Mouse (Mus musculus) heart, embryonic 13.5 days (tissue): ENCODE results near the gene Gcdh. TPM values are rescaled to one million over a fixed set of nuclear protein-coding genes. Genes with fewer than 3 reads are reported as not detected.

Experiments used
- ATAC-seq: fragments of 200-750 bp; cut with Nextera tagmentation; 2 replicates; pipeline ENCODE4 v1.8.0; 2017; ENCODE audit warnings: moderate TSS enrichment; ENCODE audit not compliant: insufficient number of reproducible peaks, low FRiP score, low TSS enrichment; ENCODE audit errors: extremely low read depth
- H3K27ac ChIP-seq: fragments of 300-500 bp; sonication (generic); replicated peaks from 2 replicates; pipeline ENCODE4 v1.5.1; 2015; ENCODE audit warnings: moderate library complexity, mild to moderate bottlenecking, inconsistent platforms
- H3K27me3 ChIP-seq: fragments of 300-500 bp; sonication (generic); replicated peaks from 2 replicates; pipeline ENCODE4 v1.6.1; 2015; ENCODE audit warnings: mild to moderate bottlenecking, inconsistent platforms
- H3K36me3 ChIP-seq: fragments of 300-500 bp; sonication (generic); 2 replicates; pipeline ENCODE4 v1.6.1; 2015; ENCODE audit warnings: mild to moderate bottlenecking, inconsistent platforms
- H3K4me1 ChIP-seq: fragments of 300-500 bp; sonication (generic); 2 replicates; pipeline ENCODE4 v1.6.1; 2015; ENCODE audit warnings: inconsistent platforms
- H3K4me2 ChIP-seq: fragments of 300-500 bp; sonication (generic); 2 replicates; pipeline ENCODE4 v1.6.1; 2015; ENCODE audit warnings: inconsistent platforms, mild to moderate bottlenecking, moderate library complexity
- H3K4me3 ChIP-seq: fragments of 300-500 bp; sonication (generic); 2 replicates; pipeline ENCODE4 v1.5.1; 2015; ENCODE audit warnings: moderate library complexity, mild to moderate bottlenecking, inconsistent platforms
- H3K9ac ChIP-seq: fragments of 300-500 bp; sonication (generic); 2 replicates; pipeline ENCODE4 v1.6.1; 2015; ENCODE audit warnings: inconsistent platforms, mild to moderate bottlenecking, moderate library complexity
- H3K9me3 ChIP-seq: fragments of 300-500 bp; sonication (generic); 2 replicates; pipeline ENCODE4 v1.6.1; 2016; ENCODE audit warnings: inconsistent platforms
- WGBS: fragments of 180-500 bp; shearing (Covaris S2); methylation state at CpG from one replicate; pipeline ENCODE4 v1.1.7; 2015; ENCODE audit warnings: mixed read lengths; 5-methylcytosine and 5-hydroxymethylcytosine counted together
- microRNA-seq: library from miRNA; unstranded; fragments of <30 nt; microRNA quantifications from one replicate; pipeline ENCODE4, GENCODE M21; 2016
- polyA plus RNA-seq: library from polyadenylated mRNA; unstranded; fragments of >200 nt; fragmentation: Nextera tagmentation; extraction: Ambion mirVana; gene quantifications from 2 replicates; pipeline ENCODE4 v1.2.1, GENCODE M21; 2015

Gcdh gene
- polyA plus RNA-seq, 1 experiment from 2014 or later, result 31.0 TPM

DNA sequence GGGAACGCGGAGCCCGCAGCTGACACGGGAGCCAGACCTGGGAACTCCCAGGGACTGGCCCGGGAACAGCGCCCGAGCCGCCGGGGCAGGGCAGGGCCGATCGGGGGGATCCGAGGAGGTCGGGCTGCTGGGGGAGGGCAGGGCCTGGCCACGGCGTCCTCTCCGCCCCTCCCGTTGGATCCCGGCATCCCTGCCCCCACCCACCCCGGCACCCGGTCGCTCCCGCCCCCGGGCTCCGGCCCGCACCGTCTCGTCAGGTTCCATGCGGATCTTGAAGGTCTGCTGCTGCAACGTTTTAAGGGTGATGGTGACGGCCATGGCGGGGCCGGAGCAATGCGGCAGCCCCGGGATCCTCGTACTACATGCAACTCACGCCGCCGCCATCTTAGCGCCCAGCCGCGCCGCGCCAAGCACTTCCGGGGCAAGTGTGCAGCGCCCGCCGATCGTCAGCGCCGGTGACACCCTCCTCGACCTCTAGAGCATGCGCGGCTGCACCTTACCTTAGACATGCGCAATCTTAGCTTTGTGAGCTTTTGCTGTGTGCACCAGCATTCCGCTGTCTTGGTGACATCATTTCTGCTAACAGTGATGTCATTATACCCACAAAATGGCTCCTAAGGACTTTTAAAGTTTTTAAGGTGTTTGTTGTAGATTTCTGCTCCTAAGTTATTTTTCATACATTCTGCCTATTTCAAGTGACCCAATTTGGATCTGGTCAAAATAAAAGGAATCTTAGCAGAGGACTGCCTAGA is 53.3 kb downstream of the Gcdh start, which contains the start of gene Rad23a:
TSS of gene Rad23a (minus strand) at position 418 of the 752 bp plus-strand sequence.
- H3K36me3 ChIP-seq, result peaks cover 83% of the 10 kb centered on the region
- peak within 1 kb of the TSS; percentile 79 for H3K4me2 ChIP-seq
- H3K4me3 ChIP-seq, result peak within 1 kb of the TSS; percentile 87
- peak; percentile 85 for ATAC-seq
- peak within 1 kb of the TSS; percentile 96 for H3K9ac ChIP-seq
- no peaks in the 10 kb centered on the region for H3K27me3 ChIP-seq
- H3K9me3 ChIP-seq, result no peaks in the 10 kb centered on the region
- H3K4me1 ChIP-seq, result peaks cover 67% of the 10 kb centered on the region
- peak within 1 kb of the TSS; percentile 92 for H3K27ac ChIP-seq
- WGBS, result under 1% methylated on average over 55 of the region's 55 CpGs

GRCm38 (mm10) chr8:84839875-84840247 is 53.9 kb downstream of the Gcdh start:
- WGBS, result 1% methylated on average over 7 of the region's 7 CpGs
- no peak for ATAC-seq
- H3K9me3 ChIP-seq, result no peaks in the 10 kb centered on the region

DNA sequence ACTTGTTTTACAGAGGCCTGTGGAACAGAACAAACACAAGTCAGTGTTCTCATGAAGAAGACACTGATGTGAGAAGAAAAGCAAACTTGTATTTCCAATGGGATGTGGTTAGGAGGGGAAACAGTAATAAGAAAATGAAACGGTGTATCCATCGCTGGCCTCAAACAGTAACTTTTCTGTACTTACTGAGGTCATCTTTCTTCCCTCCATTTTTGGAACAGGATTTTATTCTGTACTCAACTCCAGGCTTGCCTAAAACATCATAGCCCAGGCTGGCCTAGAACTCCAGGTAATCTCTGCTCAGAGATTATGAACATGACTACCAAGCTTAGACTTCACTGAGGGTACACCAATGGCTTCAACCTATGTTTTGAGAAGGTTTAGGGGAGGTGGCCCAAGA is 54.3 kb downstream of the Gcdh start:
- peak overlapping the region; percentile 79 for H3K4me2 ChIP-seq
- 84% methylated on average over 2 of the region's 2 CpGs for WGBS

More at GRCm38 (mm10) chr8:84839875-84840247, 53.9 kb downstream of the Gcdh start:
- Histone ChIP-seq H3K9ac (peak overlapping the region; percentile 96), H3K4me1 (peaks cover 66% of the 10 kb centered on the region), H3K36me3 (peaks cover 83% of the 10 kb centered on the region), H3K27me3 (no peaks in the 10 kb centered on the region), H3K4me2 (peak overlapping the region; percentile 79), H3K4me3 (peak overlapping the region; percentile 87), H3K27ac (peak overlapping the region; percentile 92)

DNA sequence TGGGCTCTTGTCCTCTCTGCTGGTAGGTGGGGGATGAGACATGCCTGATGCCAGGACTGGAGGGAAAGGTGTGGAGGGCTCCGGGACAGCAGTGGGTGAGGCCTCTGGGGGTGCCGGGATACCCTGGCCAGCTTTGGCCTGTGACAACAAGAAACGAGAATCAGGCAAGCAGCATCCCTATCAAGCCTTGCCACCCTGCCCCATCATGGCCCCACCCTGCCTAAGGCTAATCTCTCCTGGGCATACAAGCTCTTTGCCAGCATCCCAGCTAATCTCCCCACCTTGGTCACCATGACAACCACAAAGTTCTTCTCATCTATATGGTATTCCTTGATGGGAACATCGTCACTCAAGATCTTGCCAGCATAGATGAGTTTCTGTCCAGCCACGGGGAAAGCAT is 55.2 kb downstream of the Gcdh start:
- Histone ChIP-seq H3K4me2 (peak overlapping the region; percentile 79; the same call in 1 of the 2 replicates), H3K27ac (no peak overlapping the region), H3K4me1 (peaks cover 66% of the 10 kb centered on the region), H3K36me3 (peaks cover 83% of the 10 kb centered on the region), H3K4me3 (peak overlapping the region; percentile 87; the same call in 1 of the 2 replicates), H3K9ac (no peak overlapping the region), H3K9me3 (no peaks in the 10 kb centered on the region), H3K27me3 (no peaks in the 10 kb centered on the region)
- 75% methylated on average over 5 of the region's 5 CpGs for WGBS
- ATAC-seq, result no peak

More for the DNA sequence above, 54.3 kb downstream of the Gcdh start:
- Histone ChIP-seq H3K9me3 (no peaks in the 10 kb centered on the region), H3K27me3 (no peaks in the 10 kb centered on the region), H3K9ac (peak overlapping the region; percentile 96), H3K36me3 (peaks cover 83% of the 10 kb centered on the region), H3K4me3 (peak overlapping the region; percentile 87), H3K27ac (peak overlapping the region; percentile 92; the same call in 1 of the 2 replicates), H3K4me1 (peaks cover 66% of the 10 kb centered on the region)
- ATAC-seq, result no peak

- H3K36me3 ChIP-seq, result peaks cover 79% of the 10 kb centered on the region
- no peak overlapping the region for H3K27ac ChIP-seq
- H3K4me3 ChIP-seq, result peak overlapping the region; percentile 32
- no peaks in the 10 kb centered on the region for H3K9me3 ChIP-seq
- H3K9ac ChIP-seq, result peak overlapping the region; percentile 56; the same call in 1 of the 2 replicates
- peak overlapping the region; percentile 79 for H3K4me2 ChIP-seq
- peaks cover 67% of the 10 kb centered on the region for H3K4me1 ChIP-seq
- no peak for ATAC-seq
- H3K27me3 ChIP-seq, result no peaks in the 10 kb centered on the region
- WGBS, result 82% methylated on average over 15 of the region's 15 CpGs
Measured at GRCm38 (mm10) chr8:84837912-84838470, 55.7 kb downstream of the Gcdh start.

DNA sequence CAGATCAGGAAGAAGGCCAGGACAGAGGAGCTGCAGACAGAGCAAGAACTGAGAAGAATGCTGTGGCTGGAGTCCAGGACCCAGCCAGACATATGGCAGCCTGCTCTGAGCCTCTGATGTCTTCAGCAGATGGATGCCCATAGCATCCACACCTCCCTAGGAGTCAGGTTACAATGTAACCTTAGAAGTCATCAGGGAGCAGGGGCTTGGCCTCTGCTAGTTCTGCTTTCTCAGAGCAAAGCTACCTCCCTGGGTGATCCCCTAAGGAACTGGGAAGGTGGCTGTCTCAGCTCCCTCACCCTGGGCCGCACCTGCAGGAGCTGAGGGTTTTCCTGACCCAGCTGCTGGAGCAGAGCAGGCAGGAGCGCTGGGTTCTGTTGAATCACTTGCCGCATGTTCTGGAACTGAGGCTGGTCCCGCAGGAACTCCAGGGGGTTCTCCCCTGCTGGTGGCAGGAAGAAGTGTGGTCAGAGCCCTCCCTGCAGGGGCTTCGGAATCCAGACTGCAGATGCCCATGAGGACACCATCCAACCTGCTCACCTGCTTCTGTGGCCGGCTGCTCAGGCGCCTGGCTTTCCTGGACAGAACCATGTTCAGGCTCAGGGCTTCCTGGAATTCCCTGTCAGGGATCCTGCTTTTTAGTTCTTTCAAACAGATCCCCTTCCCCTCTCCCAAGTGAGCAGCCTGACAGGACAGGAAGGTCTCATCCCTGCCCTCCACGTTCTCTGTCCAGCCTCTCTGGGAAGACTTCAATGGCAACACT is 56.4 kb downstream of the Gcdh start:
- ATAC-seq, result no peak

More for the DNA sequence above, 56.4 kb downstream of the Gcdh start:
- peak overlapping the region; percentile 56; the same call in 1 of the 2 replicates for H3K9ac ChIP-seq
- H3K27me3 ChIP-seq, result no peaks in the 10 kb centered on the region
- H3K4me1 ChIP-seq, result peaks cover 67% of the 10 kb centered on the region
- H3K4me2 ChIP-seq, result peak overlapping the region; percentile 79
- WGBS, result 58% methylated on average over 8 of the region's 8 CpGs
- no peaks in the 10 kb centered on the region for H3K9me3 ChIP-seq
- H3K36me3 ChIP-seq, result peaks cover 72% of the 10 kb centered on the region
- peak overlapping the region; percentile 32 for H3K4me3 ChIP-seq
- 0 out of 2 replicates have a peak overlapping the region, but pooled peaks have one; percentile 12 for H3K27ac ChIP-seq

Small RNAs within 50 kb of the gene (microRNA-seq; reads per million reads assigned to microRNA genes)
- gene Gm24197 (not detected), gene Mir7069 (3.7 reads per million, percentile 15 among the genes with 10 or more reads in this experiment)

Other genes with a start within 250 kb of the Gcdh start
- gene Ier2, start 231.1 kb downstream of the Gcdh start, polyA plus RNA-seq, result 43.0 and 44.8 TPM in 2 replicates
- gene Trmt1, start 207.6 kb downstream of the Gcdh start, polyA plus RNA-seq, result 47.6 and 51.6 TPM in 2 replicates
- 15.1 and 15.7 TPM in 2 replicates for gene Nacc1, start 206.1 kb downstream of the Gcdh start, polyA plus RNA-seq
- 15.4 and 17.1 TPM in 2 replicates for gene Lyl1, start 192.5 kb downstream of the Gcdh start, polyA plus RNA-seq
- gene G430095P16Rik, start 170.9 kb downstream of the Gcdh start, polyA plus RNA-seq, result 7.8 and 8.9 TPM in 2 replicates
- gene Nfix, start 93.6 kb downstream of the Gcdh start, polyA plus RNA-seq, result 10.0 and 11.7 TPM in 2 replicates
- gene Dand5, start 71.1 kb downstream of the Gcdh start, polyA plus RNA-seq, result 6.3 and 6.6 TPM in 2 replicates
- 50.2 and 52.3 TPM in 2 replicates for gene Gadd45gip1, start 62.4 kb downstream of the Gcdh start, polyA plus RNA-seq
- 108 and 123 TPM in 2 replicates for gene Rad23a, start 53.3 kb downstream of the Gcdh start, polyA plus RNA-seq
- 711 and 772 TPM in 2 replicates for gene Calr, start 47.0 kb downstream of the Gcdh start, polyA plus RNA-seq
- gene Farsa, start 36.9 kb downstream of the Gcdh start, polyA plus RNA-seq, result 58.3 and 63.1 TPM in 2 replicates
- 37.2 and 38.5 TPM in 2 replicates for gene Syce2, start 21.8 kb downstream of the Gcdh start, polyA plus RNA-seq
- 4.9 and 15.6 TPM in 2 replicates for gene Klf1, start 8.0 kb upstream of the Gcdh start, polyA plus RNA-seq
- 5.3 and 5.9 TPM in 2 replicates for gene Dnase2a, start 14.6 kb upstream of the Gcdh start, polyA plus RNA-seq
- 0.11 and 0.19 TPM in 2 replicates for gene Mast1, start 43.4 kb upstream of the Gcdh start, polyA plus RNA-seq
- gene Rtbdn, start 53.1 kb upstream of the Gcdh start, polyA plus RNA-seq, result 0.17 and 0.32 TPM in 2 replicates
- gene Gm49661, start 75.5 kb upstream of the Gcdh start, polyA plus RNA-seq, result not detected in 2 replicates
- gene Prdx2, start 75.7 kb upstream of the Gcdh start, polyA plus RNA-seq, result 733 and 747 TPM in 2 replicates
- gene Rnaseh2a, start 75.8 kb upstream of the Gcdh start, polyA plus RNA-seq, result 82.8 and 83.4 TPM in 2 replicates
- gene Junb, start 84.8 kb upstream of the Gcdh start, polyA plus RNA-seq, result 12.8 and 12.9 TPM in 2 replicates
- 7.2 and 7.3 TPM in 2 replicates for gene Hook2, start 96.7 kb upstream of the Gcdh start, polyA plus RNA-seq
- not detected in 2 replicates for gene Best2, start 120.6 kb upstream of the Gcdh start, polyA plus RNA-seq
- gene Asna1, start 131.4 kb upstream of the Gcdh start, polyA plus RNA-seq, result 113 and 127 TPM in 2 replicates
- 73.4 and 75.1 TPM in 2 replicates for gene Trir, start 132.9 kb upstream of the Gcdh start, polyA plus RNA-seq
- 23.2 and 25.3 TPM in 2 replicates for gene Tnpo2, start 143.0 kb upstream of the Gcdh start, polyA plus RNA-seq
- 18.5 and 19.8 TPM in 2 replicates for gene Fbxw9, start 166.1 kb upstream of the Gcdh start, polyA plus RNA-seq
- 0.57 TPM in 1 of 2 replicates, not detected in the other for gene Gm5741, start 174.1 kb upstream of the Gcdh start, polyA plus RNA-seq
- gene Dhps, start 177.8 kb upstream of the Gcdh start, polyA plus RNA-seq, result 51.9 and 60.4 TPM in 2 replicates
- 118 and 120 TPM in 2 replicates for gene Wdr83os, start 186.8 kb upstream of the Gcdh start, polyA plus RNA-seq
- 37.7 and 38.7 TPM in 2 replicates for gene Wdr83, start 187.4 kb upstream of the Gcdh start, polyA plus RNA-seq
- 30.5 and 31.1 TPM in 2 replicates for gene Man2b1, start 189.3 kb upstream of the Gcdh start, polyA plus RNA-seq
- gene Zfp791, start 229.2 kb upstream of the Gcdh start, polyA plus RNA-seq, result 1.0 and 1.2 TPM in 2 replicates